Mouse (Mus musculus) NIH3T3 (cell line): Measurements from ENCODE around the gene Pltp.
"Not testable (repeated sequence)": the region's sequence is repeated elsewhere in the genome, so short reads cannot be mapped to it uniquely, and the experiment has no call there.

Experiments used
- DNase-seq: peaks from one replicate; pipeline ENCODE4 v3.0.0-alpha.2; 2012; ENCODE audit warnings: low read depth

Gene Pltp

GRCm38 (mm10) chr2:164878509-164879227, 21.2 kb upstream of the Pltp start:
- DNase-seq = peak; percentile 71

- DNase-seq = not testable (repeated sequence)
Measured at GRCm38 (mm10) chr2:164877376-164878215, 20.1 kb upstream of the Pltp start.

- not testable (repeated sequence) for DNase-seq
Measured at GRCm38 (mm10) chr2:164875648-164876047, 18.1 kb upstream of the Pltp start.

GRCm38 (mm10) chr2:164874239-164874769, 16.8 kb upstream of the Pltp start:
- DNase-seq = peak; percentile 72

- DNase-seq = no peak
Measured at GRCm38 (mm10) chr2:164873621-164874020, 16.1 kb upstream of the Pltp start.

- peak; percentile 34 for DNase-seq
Measured at GRCm38 (mm10) chr2:164871602-164872303, 14.2 kb upstream of the Pltp start.

- no peak for DNase-seq
Measured at GRCm38 (mm10) chr2:164868491-164868890, 11.0 kb upstream of the Pltp start.

GRCm38 (mm10) chr2:164867566-164867965, 10.1 kb upstream of the Pltp start:
- peak; percentile 48 for DNase-seq

- DNase-seq = peak; percentile 70
Measured at GRCm38 (mm10) chr2:164866741-164867551, 9.4 kb upstream of the Pltp start.

- no peak for DNase-seq
Measured at GRCm38 (mm10) chr2:164864593-164864992, 7.1 kb upstream of the Pltp start.

GRCm38 (mm10) chr2:164863411-164863810, 5.9 kb upstream of the Pltp start:
- DNase-seq = not testable (repeated sequence)

GRCm38 (mm10) chr2:164862179-164862861, 4.8 kb upstream of the Pltp start:
- peak; percentile 89 for DNase-seq

GRCm38 (mm10) chr2:164861094-164861493, 3.6 kb upstream of the Pltp start:
- DNase-seq = no peak

- peak; percentile 34 for DNase-seq
Measured at GRCm38 (mm10) chr2:164859640-164860432, 2.3 kb upstream of the Pltp start.

- DNase-seq = peak; percentile 45
Measured at GRCm38 (mm10) chr2:164859155-164859554, 1.6 kb upstream of the Pltp start.

GRCm38 (mm10) chr2:164857842-164858553, 487 bp upstream of the Pltp start:
- DNase-seq = no peak

- DNase-seq = peak; percentile 22
Measured at GRCm38 (mm10) chr2:164856309-164857100, 1.0 kb downstream of the Pltp start.

GRCm38 (mm10) chr2:164855572-164855971, 1.9 kb downstream of the Pltp start:
- not testable (repeated sequence) for DNase-seq
